Mouse (Mus musculus): ENCODE data around the gene Rbm47.

Gene Rbm47

GRCm38 (mm10) chr5:66134578-66134977 lies 38.3 kb downstream of the Rbm47 start:
- DNase-seq (ENCODE audit: extremely low read depth, low read depth, low spot score), result no peak

- DNase-seq (ENCODE audit: extremely low read depth, low read depth, low spot score), result no peak
These were observed 44.0 kb downstream of the Rbm47 start for GRCm38 (mm10) chr5:66128948-66129347.

- no peak for DNase-seq (ENCODE audit: extremely low read depth, low read depth, low spot score)
These were observed 47.5 kb downstream of the Rbm47 start for GRCm38 (mm10) chr5:66125418-66125817.

GRCm38 (mm10) chr5:66124931-66125330 lies 48.0 kb downstream of the Rbm47 start:
- DNase-seq (ENCODE audit: extremely low read depth, low read depth, low spot score), result no peak

- DNase-seq (ENCODE audit: extremely low read depth, low read depth, low spot score), result no peak
These were observed 48.9 kb downstream of the Rbm47 start for GRCm38 (mm10) chr5:66124089-66124400.

GRCm38 (mm10) chr5:66123295-66124088 lies 49.4 kb downstream of the Rbm47 start:
- no peak for DNase-seq (ENCODE audit: extremely low read depth, low read depth, low spot score)

GRCm38 (mm10) chr5:66121255-66121654 lies 51.7 kb downstream of the Rbm47 start:
- no peak for DNase-seq (ENCODE audit: extremely low read depth, low read depth, low spot score)

GRCm38 (mm10) chr5:66114751-66115150 lies 58.2 kb downstream of the Rbm47 start:
- no peak for DNase-seq (ENCODE audit: extremely low read depth, low read depth, low spot score)

- DNase-seq (ENCODE audit: extremely low read depth, low read depth, low spot score), result no peak
These were observed 58.7 kb downstream of the Rbm47 start for GRCm38 (mm10) chr5:66114208-66114607.

GRCm38 (mm10) chr5:66112059-66112458 lies 60.9 kb downstream of the Rbm47 start:
- no peak for DNase-seq (ENCODE audit: extremely low read depth, low read depth, low spot score)

GRCm38 (mm10) chr5:66106372-66106771 lies 66.5 kb downstream of the Rbm47 start:
- no peak for DNase-seq (ENCODE audit: extremely low read depth, low read depth, low spot score)

- DNase-seq (ENCODE audit: extremely low read depth, low read depth, low spot score), result no peak
These were observed 67.0 kb downstream of the Rbm47 start for GRCm38 (mm10) chr5:66105946-66106345.

- DNase-seq (ENCODE audit: extremely low read depth, low read depth, low spot score), result no peak
These were observed 67.6 kb downstream of the Rbm47 start for GRCm38 (mm10) chr5:66105366-66105765.

- no peak for DNase-seq (ENCODE audit: extremely low read depth, low read depth, low spot score)
These were observed 69.5 kb downstream of the Rbm47 start for GRCm38 (mm10) chr5:66103386-66103785.

GRCm38 (mm10) chr5:66102821-66103220 lies 70.1 kb downstream of the Rbm47 start:
- no peak for DNase-seq (ENCODE audit: extremely low read depth, low read depth, low spot score)

- DNase-seq (ENCODE audit: extremely low read depth, low read depth, low spot score), result no peak
These were observed 71.3 kb downstream of the Rbm47 start for GRCm38 (mm10) chr5:66101577-66101976.

- DNase-seq (ENCODE audit: extremely low read depth, low read depth, low spot score), result no peak
These were observed 72.6 kb downstream of the Rbm47 start for GRCm38 (mm10) chr5:66100322-66100721.

- no peak for DNase-seq (ENCODE audit: extremely low read depth, low read depth, low spot score)
These were observed 74.6 kb downstream of the Rbm47 start for GRCm38 (mm10) chr5:66098094-66098871.

- DNase-seq (ENCODE audit: extremely low read depth, low read depth, low spot score), result no peak
These were observed 76.8 kb downstream of the Rbm47 start for GRCm38 (mm10) chr5:66096081-66096480.

- DNase-seq (ENCODE audit: extremely low read depth, low read depth, low spot score), result no peak
These were observed 77.8 kb downstream of the Rbm47 start for GRCm38 (mm10) chr5:66095166-66095565.

GRCm38 (mm10) chr5:66090037-66090436 lies 82.9 kb downstream of the Rbm47 start:
- DNase-seq (ENCODE audit: extremely low read depth, low read depth, low spot score), result peak; percentile 76

- no peak for DNase-seq (ENCODE audit: extremely low read depth, low read depth, low spot score)
These were observed 83.3 kb downstream of the Rbm47 start for GRCm38 (mm10) chr5:66089600-66089999.

Measured in fat pad, adult 2 months (tissue).